Mouse (Mus musculus): ENCODE results near the gene Tas2r119.

- TF ChIP-seq POLR2A (IDR thresholded peaks at IDR 0.05; ENCODE audit: low read depth, low read length) (no peak), CTCF (IDR thresholded peaks at IDR 0.05; ENCODE audit: extremely low read depth, insufficient read depth, insufficient read length, insufficient replicate concordance) (no peak)
Observed at GRCm38 (mm10) chr15:32182026-32182425, 4.9 kb downstream of the Tas2r119 start.
